Mouse (Mus musculus): ENCODE measurements at regions not wholly inside any gene's neighbourhood (a gene's known extent, or its start where the extent isn't known, plus 50 kb on each side); places are given as distances from the start of the nearest gene placed in this dataset.

- Histone ChIP-seq H3K27ac (0 out of 2 replicates have a peak overlapping the region, but pooled peaks have one; percentile 28), H3K36me3 (no peaks in the 10 kb centered on the region), H3K27me3 (no peaks in the 10 kb centered on the region), H3K4me3 (no peak overlapping the region), H3K9ac (no peak overlapping the region), H3K9me3 (no peaks in the 10 kb centered on the region), H3K4me1 (peaks cover 34% of the 10 kb centered on the region), H3K4me2 (no peak overlapping the region)
- WGBS, result 24% methylated on average over 7 of the region's 7 CpGs
- no peak for ATAC-seq (ENCODE audit: insufficient number of reproducible peaks, insufficient read depth, low FRiP score, low TSS enrichment, low read depth)
Observed at GRCm38 (mm10) chr3:131940896-131941295, 144.2 kb upstream of the Dkk2 start.

GRCm38 (mm10) chr3:131941961-131942753, 142.9 kb upstream of the Dkk2 start:
- 0 out of 2 replicates have a peak overlapping the region, but pooled peaks have one; percentile 7 for H3K9ac ChIP-seq
- no peak for ATAC-seq (ENCODE audit: insufficient number of reproducible peaks, insufficient read depth, low FRiP score, low TSS enrichment, low read depth)
- no peak overlapping the region for H3K27ac ChIP-seq
- H3K4me1 ChIP-seq, result peaks cover 34% of the 10 kb centered on the region
- WGBS, result 55% methylated on average over 24 of the region's 24 CpGs
- H3K36me3 ChIP-seq, result no peaks in the 10 kb centered on the region
- H3K4me3 ChIP-seq, result no peak overlapping the region
- H3K4me2 ChIP-seq, result peak overlapping the region; percentile 31
- no peaks in the 10 kb centered on the region for H3K27me3 ChIP-seq
- no peaks in the 10 kb centered on the region for H3K9me3 ChIP-seq

GRCm38 (mm10) chr3:131943436-131943835, 141.7 kb upstream of the Dkk2 start:
- Histone ChIP-seq H3K36me3 (no peaks in the 10 kb centered on the region), H3K4me1 (peaks cover 34% of the 10 kb centered on the region), H3K4me3 (no peak overlapping the region), H3K27me3 (no peaks in the 10 kb centered on the region), H3K4me2 (no peak overlapping the region), H3K27ac (no peak overlapping the region), H3K9me3 (no peaks in the 10 kb centered on the region), H3K9ac (no peak overlapping the region)
- WGBS, result 71% methylated on average over 7 of the region's 7 CpGs
- ATAC-seq (ENCODE audit: insufficient number of reproducible peaks, insufficient read depth, low FRiP score, low TSS enrichment, low read depth), result no peak

GRCm38 (mm10) chr3:131955771-131956170, 129.3 kb upstream of the Dkk2 start:
- no peaks in the 10 kb centered on the region for H3K36me3 ChIP-seq
- no peak overlapping the region for H3K27ac ChIP-seq
- 96% methylated on average over 11 of the region's 11 CpGs for WGBS
- H3K4me1 ChIP-seq, result no peaks in the 10 kb centered on the region
- ATAC-seq (ENCODE audit: insufficient number of reproducible peaks, insufficient read depth, low FRiP score, low TSS enrichment, low read depth), result no peak
- H3K4me3 ChIP-seq, result no peak overlapping the region
- no peaks in the 10 kb centered on the region; the same call in 1 of the 2 replicates for H3K9me3 ChIP-seq
- no peak overlapping the region for H3K9ac ChIP-seq
- H3K27me3 ChIP-seq, result no peaks in the 10 kb centered on the region
- H3K4me2 ChIP-seq, result no peak overlapping the region

GRCm38 (mm10) chr3:131960636-131961035, 124.5 kb upstream of the Dkk2 start:
- 100% methylated on average over 1 of the region's 1 CpGs for WGBS
- no peak overlapping the region for H3K27ac ChIP-seq
- no peak overlapping the region for H3K9ac ChIP-seq
- no peaks in the 10 kb centered on the region for H3K36me3 ChIP-seq
- no peak overlapping the region for H3K4me3 ChIP-seq
- no peak for ATAC-seq (ENCODE audit: insufficient number of reproducible peaks, insufficient read depth, low FRiP score, low TSS enrichment, low read depth)
- no peak overlapping the region for H3K4me2 ChIP-seq
- H3K27me3 ChIP-seq, result no peaks in the 10 kb centered on the region
- peaks cover 10% of the 10 kb centered on the region for H3K4me1 ChIP-seq
- H3K9me3 ChIP-seq, result no peaks in the 10 kb centered on the region; the same call in 1 of the 2 replicates

- Histone ChIP-seq H3K4me3 (no peak overlapping the region), H3K36me3 (no peaks in the 10 kb centered on the region), H3K4me2 (no peak overlapping the region), H3K27me3 (no peaks in the 10 kb centered on the region), H3K9ac (no peak overlapping the region), H3K4me1 (peaks cover 19% of the 10 kb centered on the region), H3K27ac (no peak overlapping the region), H3K9me3 (no peaks in the 10 kb centered on the region; the same call in 1 of the 2 replicates)
- no peak for ATAC-seq (ENCODE audit: insufficient number of reproducible peaks, insufficient read depth, low FRiP score, low TSS enrichment, low read depth)
Observed at GRCm38 (mm10) chr3:131961571-131961970, 123.5 kb upstream of the Dkk2 start.

- H3K9ac ChIP-seq, result no peak overlapping the region
- H3K4me1 ChIP-seq, result peaks cover 25% of the 10 kb centered on the region
- WGBS, result 79% methylated on average over 2 of the region's 2 CpGs
- no peaks in the 10 kb centered on the region for H3K36me3 ChIP-seq
- H3K4me3 ChIP-seq, result no peak overlapping the region
- H3K27ac ChIP-seq, result no peak overlapping the region
- no peak overlapping the region for H3K4me2 ChIP-seq
- no peak for ATAC-seq (ENCODE audit: insufficient number of reproducible peaks, insufficient read depth, low FRiP score, low TSS enrichment, low read depth)
- no peaks in the 10 kb centered on the region for H3K27me3 ChIP-seq
- no peaks in the 10 kb centered on the region; the same call in 1 of the 2 replicates for H3K9me3 ChIP-seq
Observed at GRCm38 (mm10) chr3:131962870-131963269, 122.2 kb upstream of the Dkk2 start.

GRCm38 (mm10) chr3:131964952-131965351, 120.1 kb upstream of the Dkk2 start:
- Histone ChIP-seq H3K27me3 (no peaks in the 10 kb centered on the region), H3K4me2 (no peak overlapping the region), H3K9me3 (no peaks in the 10 kb centered on the region; the same call in 1 of the 2 replicates), H3K4me1 (peaks cover 25% of the 10 kb centered on the region), H3K9ac (no peak overlapping the region), H3K27ac (no peak overlapping the region), H3K36me3 (no peaks in the 10 kb centered on the region), H3K4me3 (no peak overlapping the region)
- ATAC-seq (ENCODE audit: insufficient number of reproducible peaks, insufficient read depth, low FRiP score, low TSS enrichment, low read depth), result no peak
- WGBS, result 72% methylated on average over 9 of the region's 9 CpGs

GRCm38 (mm10) chr3:131965456-131966160, 119.5 kb upstream of the Dkk2 start:
- Histone ChIP-seq H3K36me3 (no peaks in the 10 kb centered on the region), H3K27ac (peak overlapping the region; percentile 29; the same call in 1 of the 2 replicates), H3K4me2 (0 out of 2 replicates have a peak overlapping the region, but pooled peaks have one; percentile 24), H3K9ac (no peak overlapping the region), H3K27me3 (no peaks in the 10 kb centered on the region), H3K4me1 (peaks cover 25% of the 10 kb centered on the region), H3K9me3 (no peaks in the 10 kb centered on the region), H3K4me3 (no peak overlapping the region)
- ATAC-seq (ENCODE audit: insufficient number of reproducible peaks, insufficient read depth, low FRiP score, low TSS enrichment, low read depth), result no peak
- 23% methylated on average over 9 of the region's 9 CpGs for WGBS

GRCm38 (mm10) chr3:131967288-131967687, 117.8 kb upstream of the Dkk2 start:
- 48% methylated on average over 11 of the region's 11 CpGs for WGBS
- peaks cover 25% of the 10 kb centered on the region for H3K4me1 ChIP-seq
- ATAC-seq (ENCODE audit: insufficient number of reproducible peaks, insufficient read depth, low FRiP score, low TSS enrichment, low read depth), result no peak
- no peaks in the 10 kb centered on the region for H3K9me3 ChIP-seq
- no peak overlapping the region for H3K27ac ChIP-seq
- no peak overlapping the region for H3K4me3 ChIP-seq
- H3K4me2 ChIP-seq, result no peak overlapping the region
- no peaks in the 10 kb centered on the region for H3K27me3 ChIP-seq
- H3K36me3 ChIP-seq, result no peaks in the 10 kb centered on the region
- no peak overlapping the region for H3K9ac ChIP-seq

GRCm38 (mm10) chr3:131970827-131971226, 114.3 kb upstream of the Dkk2 start:
- H3K9me3 ChIP-seq, result no peaks in the 10 kb centered on the region
- no peaks in the 10 kb centered on the region for H3K27me3 ChIP-seq
- H3K36me3 ChIP-seq, result no peaks in the 10 kb centered on the region
- WGBS, result 81% methylated on average over 1 of the region's 1 CpGs
- H3K4me1 ChIP-seq, result peaks cover 14% of the 10 kb centered on the region
- H3K4me3 ChIP-seq, result no peak overlapping the region
- H3K27ac ChIP-seq, result no peak overlapping the region
- H3K4me2 ChIP-seq, result no peak overlapping the region
- ATAC-seq (ENCODE audit: insufficient number of reproducible peaks, insufficient read depth, low FRiP score, low TSS enrichment, low read depth), result no peak
- H3K9ac ChIP-seq, result no peak overlapping the region

Data from embryonic facial prominence, embryonic 13.5 days (tissue).